Mouse (Mus musculus) right cerebral cortex, adult 2 months (tissue): ENCODE data around the gene Zfp951.
A peak's percentile ranks its signal among the peaks of the same experiment; 100 is the strongest.
"Not testable (repeated sequence)": the region's sequence is repeated elsewhere in the genome, so short reads cannot be mapped to it uniquely, and the experiment has no call there.

ENCODE experiments used
- DNase-seq, 2 experiments: peaks; one replicate each; pipeline ENCODE4 v3.0.0; 2021 to 2022; ENCODE audit warnings: low spot score in 2 of 2

The Zfp951 gene

DNA sequence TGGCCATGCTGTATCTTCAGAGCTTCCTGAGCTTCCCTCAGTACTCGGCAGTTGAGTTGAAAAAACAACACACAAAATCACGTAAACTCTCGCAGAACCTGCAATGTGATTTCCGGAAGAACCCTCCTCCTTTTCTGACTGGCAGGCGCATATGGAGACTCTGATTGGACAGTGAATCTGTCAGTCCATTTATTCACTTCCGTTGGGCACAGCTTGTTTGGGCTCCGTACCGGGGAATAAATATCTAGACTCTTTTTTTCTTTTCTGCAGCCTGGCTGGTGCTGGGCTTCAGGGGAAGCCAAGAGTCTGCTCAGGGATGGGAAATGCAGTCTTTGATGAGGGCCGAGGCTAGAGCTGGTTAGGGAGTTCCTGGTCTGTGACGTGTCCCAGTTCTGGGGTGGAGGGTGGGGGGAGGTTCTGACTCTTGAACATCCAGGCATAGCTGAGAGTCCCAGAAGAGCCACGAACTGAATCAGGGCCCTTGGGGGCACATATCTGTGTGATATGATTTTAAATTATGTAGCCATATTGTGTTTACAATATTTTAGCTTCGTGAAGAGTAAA lies at the start of gene Zfp951:
Zfp951 (minus strand) TSS at position 109 of the 564 bp plus-strand sequence.
- peak; percentile 65 to 72 for DNase-seq

GRCm38 (mm10) chr5:104906556-104906955 lies 46.7 kb upstream of the Zfp951 start:
- not testable (repeated sequence) for DNase-seq

GRCm38 (mm10) chr5:104859045-104859961 lies 567 bp downstream of the Zfp951 start:
- not testable (repeated sequence) for DNase-seq

DNA sequence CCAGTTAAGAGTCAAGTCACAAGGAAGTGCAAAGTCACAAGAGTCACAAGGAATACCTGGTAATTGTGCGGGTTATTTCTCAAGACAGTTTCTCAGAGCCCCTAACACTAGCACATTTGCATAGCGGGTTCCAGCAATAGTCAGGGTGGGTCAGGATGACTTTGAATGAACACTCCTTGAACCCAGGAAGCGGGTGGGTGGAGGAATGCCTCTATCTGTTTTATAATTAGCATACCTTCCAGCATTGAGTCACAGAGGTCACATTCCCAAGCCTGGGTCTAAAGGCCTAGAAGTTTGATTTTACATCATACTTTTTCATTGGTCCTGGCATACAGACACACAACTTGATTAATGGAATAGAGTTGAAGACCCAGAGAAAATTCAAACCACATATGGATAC lies 5.3 kb downstream of the Zfp951 start:
- not testable (repeated sequence) for DNase-seq

DNA sequence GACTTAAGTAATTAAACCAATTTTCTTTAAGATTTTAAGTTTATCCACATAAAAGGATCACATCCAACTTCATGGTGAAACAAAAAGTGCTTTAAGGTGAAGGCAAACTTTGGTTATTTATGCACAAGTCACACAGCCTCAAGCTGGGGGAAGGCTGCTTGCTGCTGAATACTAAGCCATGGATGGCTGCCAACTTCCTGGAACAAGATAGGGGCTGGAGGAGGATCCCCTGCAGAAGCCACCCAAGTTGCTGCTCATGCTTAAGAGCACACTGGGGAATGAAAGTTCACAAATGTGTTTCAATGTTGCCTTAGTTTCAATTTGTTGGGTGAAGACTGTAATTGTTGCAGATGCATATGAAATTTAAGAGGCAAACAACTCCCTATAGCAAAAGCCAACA lies 26.5 kb downstream of the Zfp951 start:
- no peak for DNase-seq

- no peak for DNase-seq
These were observed 30.3 kb downstream of the Zfp951 start for GRCm38 (mm10) chr5:104829611-104830010.

- not testable (repeated sequence) for DNase-seq
These were observed 89.7 kb downstream of the Zfp951 start for GRCm38 (mm10) chr5:104770138-104770537.
